Mouse (Mus musculus) G1E (cell line): ENCODE results near the gene Adcy9.

Experiments used
- CTCF ChIP-seq: IDR thresholded peaks from 2 replicates; pipeline ENCODE4 v1.5.1; 2012; ENCODE audit warnings: low read depth, low read length, inconsistent platforms, mixed read lengths
- GATA1 ChIP-seq: IDR thresholded peaks from 2 replicates; pipeline ENCODE4 v1.6.1; 2012; ENCODE audit warnings: borderline replicate concordance, low read length, inconsistent platforms, mixed read lengths
- GATA2 ChIP-seq: IDR thresholded peaks from 2 replicates; pipeline ENCODE4 v1.6.1; 2012; ENCODE audit warnings: low read depth, low read length, inconsistent platforms, borderline replicate concordance
- TAL1 ChIP-seq: conservative IDR thresholded peaks from 2 replicates; pipeline ENCODE4 v1.6.1; 2012; ENCODE audit warnings: low read depth, low read length, inconsistent platforms, mixed read lengths

DNA sequence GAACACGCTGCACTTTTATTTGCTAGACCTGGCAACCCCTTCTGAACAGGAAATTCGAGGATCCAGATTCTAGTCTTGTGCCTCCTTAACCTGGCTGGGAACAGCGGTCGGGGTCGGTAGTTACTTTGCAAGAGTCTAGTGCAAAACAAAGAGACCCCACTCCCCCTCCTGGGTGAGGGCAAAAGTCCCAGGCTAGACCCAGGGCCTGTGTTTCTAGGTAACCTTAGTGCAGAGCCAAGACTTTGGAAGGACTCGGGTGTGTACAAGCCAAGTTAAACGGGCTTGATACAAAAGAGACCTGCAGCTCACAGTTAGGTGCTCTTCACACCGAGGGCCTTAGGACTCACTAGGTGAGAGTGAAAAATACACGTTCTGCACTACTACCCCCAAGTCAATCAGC lies 152.8 kb downstream of the Adcy9 start:
- TF ChIP-seq TAL1: no peak
- TF ChIP-seq CTCF: no peak
- TF ChIP-seq GATA1: no peak
- TF ChIP-seq GATA2: no peak
